Mouse (Mus musculus) CH12.LX (cell line): ENCODE measurements around the gene Mettl17.

ENCODE experiments used
- CTCF ChIP-seq, 2 experiments: IDR thresholded peaks in 1 of 2; conservative IDR thresholded peaks in 1 of 2; 2 replicates each; pipeline ENCODE4 v1.5.1; 2011 to 2012; ENCODE audit warnings: low read depth in 2 of 2, low read length in 2 of 2, improper control_type of control experiment in 1 of 2, inconsistent platforms in 1 of 2, mild to moderate bottlenecking in 1 of 2, moderate library complexity in 1 of 2
- E2F4 ChIP-seq: IDR thresholded peaks from 2 replicates; pipeline ENCODE4 v1.6.1; 2011; ENCODE audit warnings: low read depth, low read length, improper control_type of control experiment; ENCODE audit not compliant: insufficient replicate concordance
- EP300 ChIP-seq: IDR thresholded peaks from 2 replicates; pipeline ENCODE4 v1.6.1; 2011; ENCODE audit warnings: low read length, improper control_type of control experiment
- JUND ChIP-seq: conservative IDR thresholded peaks from 2 replicates; pipeline ENCODE4 v1.6.1; 2011; ENCODE audit warnings: low read depth, low read length, improper control_type of control experiment
- MAFK ChIP-seq: IDR thresholded peaks from 2 replicates; pipeline ENCODE4 v1.6.1; 2011; ENCODE audit warnings: low read length, improper control_type of control experiment; ENCODE audit not compliant: insufficient replicate concordance

- TF ChIP-seq JUND (no peak), MAFK (no peak), E2F4 (no peak), EP300 (no peak; the same call in 1 of the 2 replicates), CTCF (conservative IDR thresholded peaks at IDR 0.05 in 1 of 2, IDR thresholded peaks at IDR 0.05 in 1 of 2; ENCODE audit: low read depth in 2 of 2, low read length in 2 of 2) (no peak)
These were observed 30.4 kb downstream of the Mettl17 start for GRCm38 (mm10) chr14:51915030-51915429.
